Mouse (Mus musculus) heart, postnatal 14 days (tissue): ENCODE measurements around the gene Hoxa4. TPM values are rescaled to one million over a fixed set of nuclear protein-coding genes. Genes with fewer than 3 reads are reported as not detected.
A peak's percentile ranks its signal among the peaks of the same experiment; 100 is the strongest.

Source experiments
- DNase-seq, 2 experiments: peaks; one replicate each; pipeline ENCODE4 v3.0.0; 2021 to 2022
- intact Hi-C: fragments of 180-260 bp; cut with DNase I; formaldehyde crosslinking; loops from one replicate; pipeline ENCODE4 v1.15.1; 2025
- total RNA-seq, 2 experiments: library from RNA; stranded (reverse); gene quantifications; 2 replicates each; pipeline ENCODE4 v1.2.3; 2021

Gene Hoxa4
- total RNA-seq, 2 experiments from 2014 or later = 0.44 to 0.62 TPM

- DNase-seq = no peak
- intact Hi-C loops = loop anchor here (5.0 to 10.0 kb wide), 2 partner anchors 845 to 1047 kb away; no protein-coding TSS in a partner anchor
Measured at GRCm38 (mm10) chr6:52229558-52230416, 38.2 kb upstream of the Hoxa4 start.

DNA sequence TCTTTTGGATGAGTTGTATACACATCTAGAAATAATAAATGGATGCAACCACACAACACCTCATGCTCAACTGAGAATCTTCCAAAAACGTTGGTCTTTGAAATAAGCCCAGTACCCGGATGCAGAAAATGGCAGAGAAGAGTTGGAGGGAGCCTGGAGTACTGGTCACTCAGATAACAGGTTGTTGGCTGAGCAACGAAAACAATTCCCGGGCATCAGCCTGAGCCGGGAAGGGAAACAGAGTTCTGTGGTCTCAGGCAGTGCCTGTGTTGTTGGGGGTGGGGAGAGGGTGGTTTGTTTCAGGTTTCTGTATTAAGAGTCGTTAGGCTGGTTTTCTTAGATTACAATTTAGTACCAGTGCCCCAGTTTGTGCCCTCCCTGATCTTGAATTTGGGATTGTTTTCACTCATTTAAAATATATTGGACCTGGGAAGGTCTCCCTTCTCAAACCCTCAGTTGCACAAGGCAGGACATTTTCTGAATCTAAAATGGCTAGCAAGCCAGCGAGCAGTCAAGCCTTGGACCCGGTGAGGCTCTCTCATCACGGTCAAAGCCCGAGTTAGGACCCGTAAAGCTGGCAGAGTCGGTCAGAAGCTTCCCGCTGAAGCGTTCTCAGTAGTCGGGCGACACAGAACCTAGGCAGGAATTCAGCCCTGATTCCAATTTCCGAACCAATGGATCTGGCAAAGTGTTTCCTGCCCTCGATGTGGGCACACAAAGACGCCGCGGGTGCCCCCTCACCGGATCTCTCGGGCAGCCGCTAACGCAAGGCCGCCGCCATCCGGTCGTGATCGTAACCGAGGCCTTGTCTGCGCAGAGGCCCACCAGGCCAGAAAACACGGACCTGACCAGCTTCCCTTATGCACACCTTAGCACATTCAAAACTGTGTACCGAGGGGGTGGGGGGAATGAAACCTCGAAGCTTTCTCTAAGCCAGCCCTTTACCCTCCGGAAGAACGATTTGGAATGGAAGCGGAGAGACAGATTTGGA is 37.2 kb upstream of the Hoxa4 start:
- intact Hi-C loops = loop anchor here (5.0 to 10.0 kb wide), 2 partner anchors 844 to 1046 kb away; no protein-coding TSS in a partner anchor
- no peak for DNase-seq

DNA sequence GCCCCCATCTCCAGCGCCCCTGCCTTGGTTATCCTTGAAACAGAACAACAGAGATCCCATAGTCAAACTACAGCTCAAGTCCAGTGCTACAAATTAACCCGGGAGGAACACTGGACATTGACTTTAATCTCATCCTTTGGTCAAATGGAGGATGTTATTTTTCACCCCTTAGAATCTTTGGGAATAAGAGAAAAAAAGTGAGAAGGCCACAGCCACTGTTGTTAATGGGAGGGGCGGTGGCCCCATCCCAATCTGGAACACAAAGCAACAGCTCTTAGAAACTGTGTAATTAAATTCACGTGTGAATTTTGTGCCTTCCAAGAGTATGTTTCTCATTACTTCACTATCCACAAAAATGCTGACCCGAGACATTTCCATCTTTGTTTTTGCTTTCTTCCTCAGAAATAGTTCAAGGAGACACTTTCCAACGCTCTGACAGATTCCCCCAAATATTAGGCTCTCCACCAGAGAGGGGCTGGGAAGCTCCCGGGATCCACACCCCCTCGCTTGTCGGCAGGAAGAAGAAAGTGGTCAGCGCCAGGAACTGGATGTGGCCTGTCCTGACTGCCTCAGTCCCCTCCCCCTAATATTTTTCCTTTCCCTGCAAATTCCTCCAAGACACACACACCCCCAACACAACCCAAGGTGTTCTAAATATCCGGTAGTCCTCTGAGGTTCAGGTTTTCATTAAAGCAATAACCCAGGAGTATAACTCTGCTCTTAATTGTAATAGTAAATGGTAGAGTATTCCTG is 36.1 kb upstream of the Hoxa4 start:
- DNase-seq = no peak
- intact Hi-C loops = loop anchor here (5.0 to 10.0 kb wide), 2 partner anchors 843 to 1045 kb away; no protein-coding TSS in a partner anchor

- intact Hi-C loops = loop anchor here (5.0 to 10.0 kb wide), 2 partner anchors 842 to 1044 kb away; no protein-coding TSS in a partner anchor
- DNase-seq = no peak
Measured at GRCm38 (mm10) chr6:52226569-52227257, 35.2 kb upstream of the Hoxa4 start.

DNA sequence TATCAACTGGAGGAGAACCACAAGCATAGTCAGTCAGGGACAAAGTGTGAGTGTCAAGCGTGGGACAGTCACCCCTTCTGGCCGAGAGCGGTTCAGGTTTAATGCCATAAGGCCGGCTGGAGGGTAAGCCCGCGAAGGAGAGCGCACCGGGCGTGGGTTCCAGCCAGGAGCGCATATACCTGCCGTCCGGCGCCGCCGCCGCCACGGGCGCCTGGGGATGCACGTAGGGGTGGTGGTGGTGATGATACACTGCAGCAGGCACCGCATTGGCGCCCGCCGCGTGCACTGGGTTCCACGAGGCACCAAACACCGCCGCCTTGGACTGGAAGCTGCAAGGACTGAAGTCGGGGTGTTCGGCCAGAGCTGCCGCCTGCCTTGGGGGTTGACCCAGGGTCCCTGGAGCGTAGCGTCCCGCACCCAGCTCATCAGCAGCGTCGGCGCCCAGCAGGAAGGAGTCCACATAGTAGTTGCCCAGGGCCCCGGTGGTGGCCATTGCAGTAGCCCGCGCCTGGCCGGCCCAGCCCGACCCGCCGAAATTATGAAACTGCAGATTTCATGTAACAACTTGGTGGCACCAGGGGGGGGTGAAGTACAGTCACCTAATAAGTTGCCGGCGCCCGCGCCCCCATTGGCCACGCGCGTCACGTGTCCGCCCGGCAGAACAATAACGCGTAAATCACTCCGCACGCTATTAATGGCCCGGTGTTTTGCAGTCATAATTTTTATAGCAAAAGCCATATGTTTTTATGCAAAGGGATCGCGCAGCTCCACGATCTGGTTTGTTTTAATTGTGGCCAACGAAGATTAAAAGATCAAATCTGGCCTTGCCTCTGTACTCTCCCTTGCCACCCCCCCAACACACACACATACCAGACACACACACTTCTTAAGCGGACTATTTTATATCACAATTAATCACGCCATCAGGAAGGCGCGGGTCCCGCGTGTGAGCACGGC is 34.3 kb upstream of the Hoxa4 start:
- intact Hi-C loops = loop anchor here (5.0 to 10.0 kb wide), 2 partner anchors 841 to 1044 kb away; no protein-coding TSS in a partner anchor
- DNase-seq = no peak

- DNase-seq = no peak
- intact Hi-C loops = loop anchor here (5.0 to 10.0 kb wide), 3 partner anchors 353 to 1043 kb away; no protein-coding TSS in a partner anchor
Measured at GRCm38 (mm10) chr6:52224895-52225611, 33.5 kb upstream of the Hoxa4 start.

DNA sequence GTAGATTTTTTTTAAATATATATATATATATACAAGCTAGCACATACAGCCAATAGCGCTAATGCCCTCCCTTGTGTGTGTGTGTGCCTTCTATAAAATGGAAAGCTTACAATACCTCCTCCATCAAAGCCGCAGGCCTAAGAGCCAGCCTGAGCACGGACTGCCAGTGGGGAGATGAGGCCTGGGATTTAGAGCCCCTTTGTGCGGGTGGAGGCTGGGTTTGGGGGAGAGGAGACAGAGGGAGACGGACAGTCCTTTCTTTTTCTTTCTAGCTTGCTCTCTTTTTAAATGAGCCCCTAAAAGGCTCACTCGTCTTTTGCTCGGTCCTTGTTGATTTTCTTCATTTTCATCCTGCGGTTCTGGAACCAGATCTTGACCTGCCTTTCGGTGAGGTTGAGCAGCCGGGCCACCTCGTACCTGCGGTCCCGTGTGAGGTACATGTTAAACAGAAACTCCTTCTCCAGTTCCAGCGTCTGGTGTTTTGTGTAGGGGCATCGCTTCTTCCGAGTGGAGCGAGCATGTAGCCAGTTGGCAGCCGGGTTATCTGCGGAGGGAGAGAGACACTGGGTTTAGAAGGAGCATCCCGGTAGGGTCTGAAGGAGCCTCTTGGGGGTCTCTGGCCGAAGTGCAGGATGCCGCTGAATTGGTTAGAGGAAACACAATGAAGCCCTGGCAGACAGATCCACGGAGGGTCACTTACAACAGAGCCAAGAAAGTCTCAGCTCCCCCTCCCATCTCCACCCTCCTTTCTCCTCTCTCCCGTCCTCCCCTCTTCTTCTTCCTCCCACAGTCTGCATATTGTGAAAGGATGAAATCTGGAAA is 32.6 kb upstream of the Hoxa4 start:
- no peak for DNase-seq
- intact Hi-C loops = loop anchor here (5.0 to 10.0 kb wide), 2 partner anchors 352 to 839 kb away; no protein-coding TSS in a partner anchor

DNA sequence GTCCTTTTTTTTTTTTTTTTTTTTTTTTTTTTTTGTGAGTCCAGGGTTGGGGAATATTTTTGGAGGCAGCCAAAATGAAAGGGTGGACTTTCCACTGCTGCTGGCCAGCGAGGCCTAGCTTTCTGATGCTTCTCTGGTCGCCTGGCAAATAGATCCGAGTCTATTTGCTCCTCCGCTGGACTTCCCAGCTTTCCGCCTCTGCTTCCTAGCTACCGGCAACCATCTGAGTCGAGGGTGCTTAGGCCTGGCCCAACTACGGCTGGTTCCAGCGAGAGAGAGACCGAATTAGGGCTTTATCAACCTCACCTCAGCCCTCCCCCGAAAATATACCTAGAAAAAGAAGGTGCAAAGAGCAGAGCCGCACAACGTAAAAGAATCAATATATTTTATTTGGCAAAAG is 31.2 kb upstream of the Hoxa4 start:
- intact Hi-C loops = loop anchor here (5.0 to 10.0 kb wide), 2 partner anchors 350 to 838 kb away; no protein-coding TSS in a partner anchor
- DNase-seq = no peak

DNA sequence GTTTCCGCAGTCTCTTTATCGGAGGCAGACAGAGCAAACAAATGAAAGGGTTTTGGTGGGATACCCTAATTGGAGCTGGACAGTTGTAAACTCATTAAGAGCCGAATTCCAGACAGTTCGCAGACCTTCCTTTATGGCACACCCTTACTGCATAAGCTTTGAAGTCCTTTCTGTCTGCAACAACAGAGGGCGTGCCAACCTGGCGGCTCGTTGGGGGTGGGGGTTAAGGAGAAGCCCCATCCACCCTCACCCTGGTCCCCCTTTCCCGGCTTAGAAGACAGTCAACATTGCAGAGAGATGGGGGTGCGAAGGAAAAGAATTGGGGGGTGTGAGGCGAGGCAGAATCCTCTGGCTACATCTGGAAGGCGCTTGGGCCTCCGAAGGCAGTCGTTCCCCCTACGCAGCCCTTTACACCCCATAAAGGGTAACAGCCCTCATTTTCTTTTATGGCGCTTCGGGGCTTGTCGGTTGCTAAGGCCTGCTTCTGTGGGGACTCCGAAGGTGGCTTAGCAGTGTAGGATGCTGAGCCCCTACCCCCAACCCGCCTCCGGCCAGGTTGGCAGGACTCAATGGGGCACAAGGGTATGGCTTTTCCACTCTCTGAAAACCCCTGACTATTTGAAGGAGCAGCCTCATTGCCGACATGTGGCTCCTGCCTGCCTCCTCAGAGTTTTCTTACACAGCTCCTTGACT is 30.6 kb upstream of the Hoxa4 start:
- intact Hi-C loops = loop anchor here (2.0 to 10.0 kb wide), 3 partner anchors 350 to 837 kb away; no protein-coding TSS in a partner anchor
- DNase-seq = no peak

DNA sequence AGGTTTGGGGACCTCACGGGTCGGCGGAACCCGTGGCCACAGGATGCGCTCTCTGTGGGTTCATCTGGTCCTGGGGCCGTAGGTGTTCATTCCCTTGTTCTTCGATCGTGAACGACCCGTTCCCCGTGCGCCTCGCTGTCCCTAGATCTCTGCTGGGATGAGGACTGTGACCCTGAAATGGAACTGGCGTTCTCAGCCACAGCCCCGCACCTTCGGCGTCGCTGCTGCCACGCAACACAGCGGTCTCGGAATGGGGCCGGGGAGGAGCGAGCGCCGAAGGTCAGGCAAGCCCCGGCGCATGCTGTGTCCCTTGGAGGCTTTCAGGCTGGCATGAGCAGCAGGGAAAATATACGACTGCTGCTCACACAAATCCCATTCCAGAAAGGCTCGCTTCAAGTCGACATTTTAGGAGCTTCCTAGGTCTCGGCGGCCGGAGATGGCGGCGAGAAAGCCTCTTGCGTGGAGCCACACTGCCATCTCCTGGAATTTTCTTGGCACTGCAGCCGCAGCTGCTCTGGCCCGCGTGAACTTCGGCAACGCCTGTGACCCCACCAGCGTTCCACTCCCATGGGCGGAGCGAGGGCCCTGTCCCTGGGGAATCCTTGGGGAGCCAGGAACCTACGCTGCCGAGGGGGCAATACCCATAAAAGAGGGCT is 29.9 kb upstream of the Hoxa4 start, which contains the start of gene Hoxa7:
TSS of gene Hoxa7 (minus strand) at position 518 of the 656 bp plus-strand sequence.
- intact Hi-C loops = loop anchor here (2.0 to 10.0 kb wide), 3 partner anchors 349 to 837 kb away; no protein-coding TSS in a partner anchor
- peak; percentile 83 to 92 for DNase-seq

- intact Hi-C loops = loop anchor here (2.0 to 10.0 kb wide), 3 partner anchors 349 to 836 kb away; no protein-coding TSS in a partner anchor
- no peak for DNase-seq
Measured at GRCm38 (mm10) chr6:52220865-52221310, 29.3 kb upstream of the Hoxa4 start.

DNA sequence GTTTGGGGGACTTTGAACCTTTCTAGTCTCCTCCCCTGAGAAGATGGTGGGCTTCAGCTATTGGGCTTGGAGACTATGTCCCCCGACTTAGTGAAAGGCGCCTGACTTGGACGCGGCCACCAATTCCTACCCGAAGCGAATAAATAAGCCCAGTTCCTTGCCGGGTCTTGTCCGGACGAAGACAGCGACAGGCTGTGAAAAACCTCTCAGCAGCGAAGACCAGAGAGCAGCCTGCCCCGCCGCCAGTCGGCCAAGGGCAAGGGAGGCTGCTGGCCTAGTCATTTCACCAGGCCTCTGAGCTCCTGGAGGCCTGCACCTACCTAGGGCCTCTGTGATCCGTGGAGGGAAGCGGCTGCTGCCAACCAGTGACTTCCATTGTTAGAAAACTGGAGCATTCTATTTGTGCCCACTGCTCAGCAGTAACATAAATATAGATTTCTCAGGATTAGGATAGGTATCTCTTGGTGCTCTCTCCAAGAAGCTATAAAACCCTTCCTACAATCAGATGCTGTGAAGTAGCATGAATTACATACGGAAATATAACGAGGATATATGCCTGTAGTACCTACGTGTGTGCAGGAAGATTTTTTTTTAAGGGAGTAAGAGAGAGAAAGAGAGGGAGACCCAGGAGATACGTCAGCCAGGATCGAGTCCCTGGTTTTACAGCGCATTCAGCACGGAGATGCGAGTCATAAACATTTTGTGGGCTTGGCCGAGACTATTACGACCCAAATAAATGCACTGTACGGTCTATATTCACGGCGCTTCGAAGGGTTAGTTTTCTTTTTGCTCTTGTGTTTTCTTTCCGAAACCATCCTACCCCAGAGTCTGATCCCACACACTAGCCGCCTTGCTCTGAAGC is 28.7 kb upstream of the Hoxa4 start:
- no peak for DNase-seq
- intact Hi-C loops = loop anchor here (2.0 to 10.0 kb wide), 3 partner anchors 348 to 835 kb away; no protein-coding TSS in a partner anchor

DNA sequence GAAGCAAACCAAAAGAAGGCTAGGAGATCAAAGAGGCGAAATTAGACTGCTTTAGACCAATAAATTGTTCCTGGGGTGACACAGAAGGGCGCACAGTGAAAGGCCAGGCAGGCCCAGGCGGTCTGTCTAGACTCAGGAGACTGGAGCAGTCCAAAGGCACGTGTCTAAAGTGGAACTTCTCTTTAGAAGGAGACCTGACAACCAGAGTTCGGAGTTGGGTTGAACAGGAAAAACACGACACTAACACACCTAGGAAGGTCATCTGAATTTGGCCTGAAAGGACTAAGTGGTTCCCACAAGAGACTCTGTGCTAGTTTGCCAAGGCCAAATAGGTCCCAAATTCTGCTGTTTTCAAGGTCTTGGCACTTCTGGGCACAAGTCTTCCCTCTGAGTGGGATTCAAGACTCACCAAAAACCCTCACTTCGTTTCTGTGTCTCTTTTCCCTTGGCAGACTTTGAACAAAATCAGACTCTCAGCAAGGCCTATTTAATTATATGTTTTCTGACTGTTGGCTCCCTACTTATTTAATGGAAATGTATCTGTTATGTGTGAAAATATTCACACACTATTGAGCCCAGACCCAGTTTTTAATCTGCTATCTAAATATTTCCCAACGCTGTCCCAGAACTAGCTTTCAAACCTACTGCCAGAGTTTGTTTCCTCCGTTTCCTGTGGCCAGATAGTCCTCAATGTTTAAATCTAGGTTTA is 27.8 kb upstream of the Hoxa4 start:
- no peak for DNase-seq
- intact Hi-C loops = no loop called here
